In the genomic region with DNA sequence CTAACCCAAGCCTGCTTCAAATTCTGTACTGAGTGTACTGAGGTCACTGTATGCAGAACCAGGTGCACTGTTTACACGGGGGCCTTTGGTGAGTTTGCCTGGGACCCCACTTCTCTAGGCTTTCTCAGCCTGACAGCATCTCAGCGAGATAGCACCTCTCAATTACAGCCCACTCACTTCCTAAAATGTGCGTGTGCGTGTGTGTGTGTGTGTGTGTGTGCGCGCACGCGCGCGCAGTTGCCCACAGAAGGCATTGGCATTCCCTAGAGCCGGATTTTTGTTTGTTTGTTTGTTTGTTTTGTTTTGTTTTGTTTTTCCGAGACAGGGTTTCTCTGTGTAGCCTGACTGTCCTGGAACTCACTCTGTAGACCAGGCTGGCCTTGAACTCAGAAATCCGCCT, we compare ENCODE assay signal across 8 mouse cellular contexts. TPM values are rescaled to one million over a fixed set of nuclear protein-coding genes. Genes with fewer than 3 reads are reported as not detected.
DNase-seq lines count a peak whose midpoint lies in the region; ATAC-seq and TF ChIP-seq lines count a peak whose summit lies in the region.
"Not testable (repeated sequence)": the region's sequence is repeated elsewhere in the genome, so short reads cannot be mapped to it uniquely, and the experiment has no call there.
"Had no signal": no experiment of that assay in that cellular context is flagged by ENCODE, and none has a peak within 500 bp of the region (broad histone marks: within the 10 kb centered on the region; RNA-seq: fewer than 3 reads in every experiment).

No protein-coding gene starts in this region.

- TF ChIP-seq CTCF in ES-Bruce4 (IDR thresholded peaks at IDR 0.05; ENCODE audit: low read depth, low read length); MEL (IDR thresholded peaks at IDR 0.05 in 2 of 3, conservative IDR thresholded peaks at IDR 0.05 in 1 of 3; ENCODE audit: control insufficient read depth in 1 of 3, insufficient read depth in 1 of 3, low read depth in 2 of 3, low read length in 3 of 3, poor library complexity in 1 of 3, severe bottlenecking in 1 of 3): not testable (repeated sequence)

- not testable (repeated sequence) for TF ChIP-seq RAD21 in MEL (IDR thresholded peaks at IDR 0.05; ENCODE audit: low read depth, low read length)

- not testable (repeated sequence) for H3K79me2 ChIP-seq in MEL (ENCODE audit: control insufficient read depth, insufficient read depth, low read length, poor library complexity)

- peak; percentile 41 for DNase-seq in MEL (ENCODE audit: low read depth, low spot score)
- peak; percentile 13 for DNase-seq in forebrain, embryonic 10.5 days (ENCODE audit: extremely low spot score, low spot score)
- DNase-seq in limb, embryonic 10.5 days (ENCODE audit: low spot score), result peak; percentile 27
- DNase-seq in midbrain, embryonic 11.5 days (ENCODE audit: low spot score, missing footprints), result peak; percentile 84

- 53% methylated on average over 13 of the region's 13 CpGs for WGBS in forebrain, embryonic 10.5 days
- 47% methylated on average over 13 of the region's 13 CpGs for WGBS in heart, embryonic 12.5 days
- 52% methylated on average over 13 of the region's 13 CpGs for WGBS in limb, embryonic 10.5 days
- WGBS in liver, embryonic 12.5 days (ENCODE audit: insufficient replicate concordance), result 46% methylated on average over 13 of the region's 13 CpGs
- 56% methylated on average over 13 of the region's 13 CpGs for WGBS in midbrain, embryonic 11.5 days

- not testable (repeated sequence) for H3K27me3 ChIP-seq in ES-Bruce4 (ENCODE audit: control insufficient read depth, insufficient read depth, low read length, poor library complexity, severe bottlenecking); MEL (ENCODE audit: control insufficient read depth in 1 of 2, insufficient read depth in 2 of 2, low read length in 2 of 2)
- peaks cover 74% of the 10 kb centered on the region for H3K27me3 ChIP-seq in forebrain, embryonic 10.5 days (ENCODE audit: poor library complexity, severe bottlenecking)
- peaks cover 46% of the 10 kb centered on the region for H3K27me3 ChIP-seq in heart, embryonic 12.5 days (replicated peaks)
- peaks cover 53% of the 10 kb centered on the region for H3K27me3 ChIP-seq in limb, embryonic 10.5 days (ENCODE audit: low read depth, poor library complexity, severe bottlenecking)
- peaks cover 63% of the 10 kb centered on the region for H3K27me3 ChIP-seq in liver, embryonic 12.5 days (replicated peaks)
- H3K27me3 ChIP-seq in midbrain, embryonic 11.5 days (ENCODE audit: control insufficient read depth, insufficient read depth, low read length), result peaks cover 46% of the 10 kb centered on the region

- H3K4me2 ChIP-seq in heart, embryonic 12.5 days, result 0 out of 2 replicates have a peak overlapping the region, but pooled peaks have one; percentile 7
- H3K4me2 ChIP-seq in liver, embryonic 12.5 days, result peak overlapping the region; percentile 23
- H3K4me2 ChIP-seq in midbrain, embryonic 11.5 days, result not testable (repeated sequence)

- peak overlapping the region; percentile 68 for H3K9ac ChIP-seq in ES-Bruce4 (ENCODE audit: low read depth, poor library complexity, severe bottlenecking)
- not testable (repeated sequence) for H3K9ac ChIP-seq in MEL (ENCODE audit: control insufficient read depth, low read depth, low read length, poor library complexity, severe bottlenecking); heart, embryonic 12.5 days; liver, embryonic 12.5 days; midbrain, embryonic 11.5 days (ENCODE audit: low read length)

- peak overlapping the region; percentile 35; the same call in 1 of the 2 replicates for H3K4me3 ChIP-seq in ES-Bruce4 (ENCODE audit: low read depth, low read length)
- H3K4me3 ChIP-seq in MEL (ENCODE audit: control insufficient read depth in 1 of 2, insufficient read depth in 1 of 2, low read depth in 2 of 2, low read length in 2 of 2); heart, embryonic 12.5 days; limb, embryonic 10.5 days; liver, embryonic 12.5 days; midbrain, embryonic 11.5 days (ENCODE audit: low read depth, low read length): not testable (repeated sequence)
- peak overlapping the region; percentile 40; the same call in 1 of the 2 replicates for H3K4me3 ChIP-seq in forebrain, embryonic 10.5 days

- not testable (repeated sequence) for TF ChIP-seq EP300 in ES-Bruce4 (IDR thresholded peaks at IDR 0.05; ENCODE audit: insufficient read depth, low read depth, low read length); MEL (IDR thresholded peaks at IDR 0.05; ENCODE audit: low read depth in 1 of 2, low read length in 2 of 2)

- not testable (repeated sequence) for ATAC-seq in heart, embryonic 12.5 days (ENCODE audit: insufficient number of reproducible peaks, low FRiP score); liver, embryonic 12.5 days; midbrain, embryonic 11.5 days (ENCODE audit: low FRiP score)

- not testable (repeated sequence) for H3K4me1 ChIP-seq in ES-Bruce4 (ENCODE audit: control insufficient read depth, insufficient read depth, low read length); heart, embryonic 12.5 days (replicated peaks); limb, embryonic 10.5 days; liver, embryonic 12.5 days; midbrain, embryonic 11.5 days (ENCODE audit: control insufficient read depth, insufficient read depth, low read length)
- peaks cover 6 to 20% of the 10 kb centered on the region in 2 experiments for H3K4me1 ChIP-seq in MEL (ENCODE audit: control insufficient read depth in 1 of 2, insufficient read depth in 2 of 2, low read length in 2 of 2)
- peaks cover 15% of the 10 kb centered on the region for H3K4me1 ChIP-seq in forebrain, embryonic 10.5 days

- TF ChIP-seq POLR2A in ES-Bruce4 (IDR thresholded peaks at IDR 0.05; ENCODE audit: insufficient read depth, low read length); MEL (IDR thresholded peaks at IDR 0.05; ENCODE audit: control insufficient read depth in 1 of 2, insufficient read depth in 1 of 2, low read depth in 1 of 2, low read length in 2 of 2, poor library complexity in 1 of 2): not testable (repeated sequence)

- H3K27ac ChIP-seq in ES-Bruce4 (ENCODE audit: insufficient read depth, low read length), result peak overlapping the region; percentile 43
- not testable (repeated sequence) for H3K27ac ChIP-seq in MEL (ENCODE audit: control insufficient read depth, low read depth, low read length); forebrain, embryonic 10.5 days; heart, embryonic 12.5 days (ENCODE audit: poor library complexity, severe bottlenecking); limb, embryonic 10.5 days; liver, embryonic 12.5 days; midbrain, embryonic 11.5 days (ENCODE audit: low read depth, low read length)

- H3K36me3 ChIP-seq in ES-Bruce4 (ENCODE audit: control insufficient read depth, insufficient read depth, low read length, poor library complexity, severe bottlenecking); forebrain, embryonic 10.5 days (replicated peaks); heart, embryonic 12.5 days; limb, embryonic 10.5 days; liver, embryonic 12.5 days; midbrain, embryonic 11.5 days (ENCODE audit: control insufficient read depth, insufficient read depth, low read length): not testable (repeated sequence)
- H3K36me3 ChIP-seq in MEL (ENCODE audit: control insufficient read depth in 1 of 2, insufficient read depth in 2 of 2, low read length in 2 of 2), result peaks cover 0 to 20% of the 10 kb centered on the region in 2 experiments; a peak in 2 of 4 replicates

- not testable (repeated sequence) for H3K9me3 ChIP-seq in ES-Bruce4 (replicated peaks; ENCODE audit: control insufficient read depth, insufficient read depth, low read length, poor library complexity, severe bottlenecking); MEL (replicated peaks; ENCODE audit: insufficient read depth, low read length); forebrain, embryonic 10.5 days; heart, embryonic 12.5 days (replicated peaks); limb, embryonic 10.5 days (replicated peaks); liver, embryonic 12.5 days (replicated peaks); midbrain, embryonic 11.5 days (ENCODE audit: control insufficient read depth, low read length)

RNA-seq across cellular contexts. Expression of a gene that starts 48.9 kb away (rescaled TPM):
- not detected in 2 replicates for polyA plus RNA-seq in ES-Bruce4 (2011; ENCODE audit: insufficient read depth, insufficient read length, low read depth, missing spikeins)
- 3.4 and 4.7 TPM in 2 replicates for total RNA-seq in MEL (2012; rRNA removed)
- polyA plus RNA-seq in MEL (2012; ENCODE audit: insufficient read depth in 1 of 2, insufficient read length in 2 of 2, low read depth in 1 of 2, low replicate concordance in 2 of 2, missing spikeins in 1 of 2), result 1 to 10 TPM in 1 of 2 experiments, not detected in 1; 2.8 TPM
- 0.84 and 1.3 TPM in 2 replicates for polyA plus RNA-seq in forebrain, embryonic 10.5 days (2016; fragmentation: Nextera tagmentation; extraction: Ambion mirVana)
- 0.71 and 0.82 TPM in 2 replicates for polyA plus RNA-seq in heart, embryonic 12.5 days (2016; fragmentation: Nextera tagmentation; extraction: Ambion mirVana)
- 0.60 and 0.85 TPM in 2 replicates for polyA plus RNA-seq in limb, embryonic 10.5 days (2016; fragmentation: Nextera tagmentation; extraction: Ambion mirVana)
- 2.4 and 2.7 TPM in 2 replicates for polyA plus RNA-seq in liver, embryonic 12.5 days (2016; fragmentation: Nextera tagmentation; extraction: Ambion mirVana)
- polyA plus RNA-seq in midbrain, embryonic 11.5 days (2014; fragmentation: Nextera tagmentation; extraction: Ambion mirVana), result 1.7 and 2.1 TPM in 2 replicates
- total RNA-seq: CH12.LX had no signal

Comparison
In these comparisons a context has a peak if more than half of its experiments do, and no peak if none do; other contexts are left out.
1. DNase-seq: peak in every context shown above with its lines; median percentile 84 in midbrain, embryonic 11.5 days; 41 in MEL; 27 in limb, embryonic 10.5 days; 13 in forebrain, embryonic 10.5 days.